Mouse (Mus musculus) left cerebral cortex, postnatal 25 days (tissue): ENCODE measurements at regions not wholly inside any gene's neighbourhood (a gene's known extent, or its start where the extent isn't known, plus 50 kb on each side); places are given as distances from the start of the nearest gene placed in this dataset.

Source experiments
- DNase-seq, 2 experiments: peaks; one replicate each; pipeline ENCODE4 v3.0.0; 2022; ENCODE audit warnings: low spot score in 2 of 2, mixed read lengths in 1 of 2
- intact Hi-C: fragments of 180-260 bp; cut with DNase I; formaldehyde crosslinking; loops from one replicate; pipeline ENCODE4 v1.15.1; 2025

DNA sequence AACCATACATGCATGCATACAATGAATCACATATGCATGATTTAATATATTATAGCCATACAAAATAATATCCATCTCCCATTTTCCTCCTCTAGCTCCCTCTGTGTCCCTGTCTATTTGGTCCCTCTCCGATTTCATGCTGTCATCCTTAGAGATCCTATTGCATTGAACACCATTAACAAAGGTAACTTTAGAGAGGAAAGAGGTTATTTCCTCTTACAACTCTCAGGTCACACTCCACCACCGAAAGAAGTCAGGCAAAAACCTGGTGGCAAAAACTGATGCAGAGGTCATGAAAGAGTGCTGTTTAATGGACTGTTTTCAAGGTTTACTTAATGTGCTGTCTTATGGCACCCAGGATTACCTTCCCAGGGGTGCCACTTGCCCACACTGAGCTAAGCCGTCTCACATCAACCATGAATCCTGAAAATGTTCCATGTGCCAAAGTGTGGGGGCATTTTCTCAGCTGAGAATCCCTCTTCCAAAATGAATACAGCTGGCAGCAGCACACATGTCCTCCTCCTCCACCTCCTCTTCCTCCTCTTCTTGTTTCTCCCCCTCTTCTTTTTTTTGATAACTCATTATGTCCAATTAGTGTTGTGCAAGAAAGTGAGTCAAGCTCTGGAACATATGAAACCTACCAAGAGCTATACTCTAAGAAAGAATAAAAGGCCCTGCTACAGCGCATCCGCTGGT is 212.4 kb downstream of the Efhb start:
- DNase-seq: peak in 1 of 2 experiments; percentile 55
- intact Hi-C loops: no loop called here

DNA sequence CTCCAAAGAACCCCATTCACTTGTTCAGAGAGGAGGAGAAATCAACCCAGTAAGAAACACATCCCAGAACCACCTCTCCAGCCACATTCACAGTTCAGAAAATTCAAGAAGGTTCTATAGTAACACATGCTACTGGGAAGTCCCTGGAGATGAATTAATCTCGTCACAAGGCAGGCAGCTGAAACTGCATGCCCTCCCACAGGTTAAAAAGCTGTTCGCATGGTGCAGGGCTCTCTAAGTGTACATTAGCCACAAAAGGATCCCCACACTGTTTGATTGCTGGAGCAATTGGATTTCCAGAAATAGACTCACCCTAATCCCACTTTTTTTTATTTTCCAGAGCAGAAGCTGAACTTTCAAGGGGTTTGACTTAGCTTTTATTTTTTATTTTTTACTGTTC is 214.6 kb downstream of the Efhb start:
- intact Hi-C loops: no loop called here
- no peak for DNase-seq

DNA sequence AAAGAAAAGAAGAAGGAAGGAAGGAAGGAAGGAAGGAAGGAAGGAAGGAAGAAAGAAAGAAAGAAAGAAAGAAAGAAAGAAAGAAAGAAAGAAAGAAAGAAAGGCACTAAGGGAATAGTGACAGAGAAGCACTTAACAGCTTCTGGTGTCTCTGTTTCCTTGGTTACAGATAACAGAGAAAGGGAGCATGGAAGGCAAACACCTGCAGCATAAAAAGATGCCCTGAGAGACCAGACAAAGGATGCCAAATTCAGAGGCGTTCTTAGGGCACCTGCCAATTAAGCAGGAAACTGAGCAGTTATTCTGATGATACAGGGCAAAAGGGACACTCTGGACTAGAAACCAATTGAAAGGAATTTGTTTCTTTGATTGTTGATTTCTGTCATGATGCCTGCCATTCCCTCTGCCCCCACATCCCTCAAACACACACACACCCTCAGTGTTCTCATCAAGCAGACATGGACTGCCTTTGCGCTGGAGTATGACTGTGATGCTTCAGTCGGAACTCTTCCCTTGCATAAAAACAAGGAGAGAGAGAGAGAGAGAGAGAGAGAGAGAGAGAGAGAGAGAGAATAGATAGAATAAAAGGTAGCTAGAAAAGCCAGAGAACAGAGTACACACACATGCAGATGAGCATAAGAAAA is 215.4 kb downstream of the Efhb start:
- intact Hi-C loops: no loop called here
- DNase-seq: no peak

DNA sequence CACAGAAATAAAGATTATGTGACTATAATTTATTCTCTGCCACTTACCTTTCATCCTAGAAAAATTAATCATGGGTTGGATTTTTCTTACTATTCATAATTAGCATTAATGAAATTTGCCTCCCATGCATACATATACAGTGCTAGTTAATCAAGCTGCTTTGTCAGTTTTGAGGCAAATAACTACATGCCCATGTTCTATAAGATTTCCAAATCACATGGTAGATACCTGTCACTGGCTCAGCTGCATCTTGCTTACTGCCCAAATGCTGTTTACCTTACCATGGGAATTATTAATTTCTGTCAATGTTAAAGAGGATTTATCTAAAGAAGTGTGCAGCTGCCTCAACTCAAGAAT is 252.7 kb downstream of the Efhb start:
- intact Hi-C loops: no loop called here
- no peak for DNase-seq

DNA sequence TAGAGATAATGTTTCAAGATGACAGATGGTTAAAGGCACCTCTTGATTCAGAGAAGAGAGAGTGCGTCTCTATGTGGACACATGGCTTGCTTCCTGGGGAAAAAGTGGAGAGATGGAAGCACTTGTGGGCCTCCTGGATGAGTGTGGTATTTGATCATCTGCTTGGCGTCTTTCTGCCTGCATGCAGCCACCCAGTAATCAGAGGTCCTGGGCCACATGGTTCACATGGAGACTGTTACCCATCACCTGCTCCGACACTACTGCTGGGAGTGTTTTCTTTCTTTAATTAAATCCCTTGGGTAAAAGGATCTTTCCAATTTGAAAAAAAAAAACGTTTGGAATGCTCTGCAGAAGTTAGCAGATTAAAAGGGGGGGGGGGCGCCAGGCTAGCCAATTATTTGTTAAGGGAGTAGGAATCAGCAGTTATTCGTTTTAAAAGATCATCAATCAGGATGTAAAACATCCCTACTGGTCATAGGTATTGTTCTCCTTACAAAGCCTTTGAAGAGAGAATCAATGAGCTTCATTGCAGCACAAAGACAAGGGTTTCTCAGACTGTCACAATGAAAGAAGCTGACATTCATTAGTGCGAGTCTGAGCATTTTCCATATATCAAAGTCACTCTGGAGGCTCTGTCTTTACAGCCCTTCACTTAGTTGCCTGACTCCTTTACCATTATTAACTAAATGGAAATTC is 253.3 kb downstream of the Efhb start:
- intact Hi-C loops: no loop called here
- no peak for DNase-seq
